Mouse (Mus musculus) urinary bladder, postnatal 36 days (tissue): ENCODE data around the gene Sh3glb1.

Source experiments
- DNase-seq, 2 experiments: peaks; one replicate each; pipeline ENCODE4 v3.0.0; 2022; ENCODE audit warnings: low spot score in 2 of 2, mixed read lengths in 1 of 2

The Sh3glb1 gene

DNA sequence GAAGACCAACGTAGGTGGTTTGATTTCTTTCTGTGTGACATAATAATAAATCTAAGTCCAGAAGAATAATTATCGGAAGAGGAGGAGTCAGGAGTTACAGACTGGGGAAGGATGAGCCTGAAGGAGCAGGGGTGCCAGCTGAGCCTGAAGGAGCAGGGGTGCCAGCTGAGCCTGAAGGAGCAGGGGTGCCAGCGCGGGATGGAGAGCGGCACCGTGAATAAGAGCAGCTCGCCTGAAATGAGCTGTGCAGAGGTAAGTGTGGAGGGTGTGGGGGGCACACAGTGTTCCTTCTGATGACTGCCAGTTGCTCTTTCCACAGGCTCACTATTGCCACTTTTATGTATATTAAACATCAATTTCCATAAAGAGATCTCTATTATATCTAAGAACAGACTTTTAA, 5.1 kb downstream of the Sh3glb1 start:
- DNase-seq = no peak

- peak in 1 of 2 experiments; percentile 27 for DNase-seq
Observed at GRCm38 (mm10) chr3:144714606-144715005, 5.5 kb downstream of the Sh3glb1 start.

DNA sequence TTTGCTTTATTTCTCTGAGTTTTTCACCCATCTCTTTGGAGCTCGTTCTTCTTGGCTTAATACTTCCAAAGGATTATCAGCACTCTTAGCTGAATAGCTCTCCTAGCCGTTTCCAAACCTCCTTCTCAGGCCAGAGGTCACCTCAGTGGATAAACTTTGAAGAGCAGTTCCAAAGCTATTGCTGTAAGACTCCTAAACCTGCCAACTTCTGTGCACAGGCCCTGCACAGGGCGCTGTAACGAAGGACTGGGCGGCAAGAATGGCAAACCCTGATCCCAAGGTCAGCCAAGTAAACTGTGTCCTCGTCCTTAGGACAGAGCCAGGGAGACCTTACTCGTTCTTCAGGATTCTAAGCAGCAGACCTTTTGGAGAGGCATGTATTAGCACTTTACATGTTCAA, 6.0 kb downstream of the Sh3glb1 start:
- DNase-seq = peak in 1 of 2 experiments; percentile 48

DNA sequence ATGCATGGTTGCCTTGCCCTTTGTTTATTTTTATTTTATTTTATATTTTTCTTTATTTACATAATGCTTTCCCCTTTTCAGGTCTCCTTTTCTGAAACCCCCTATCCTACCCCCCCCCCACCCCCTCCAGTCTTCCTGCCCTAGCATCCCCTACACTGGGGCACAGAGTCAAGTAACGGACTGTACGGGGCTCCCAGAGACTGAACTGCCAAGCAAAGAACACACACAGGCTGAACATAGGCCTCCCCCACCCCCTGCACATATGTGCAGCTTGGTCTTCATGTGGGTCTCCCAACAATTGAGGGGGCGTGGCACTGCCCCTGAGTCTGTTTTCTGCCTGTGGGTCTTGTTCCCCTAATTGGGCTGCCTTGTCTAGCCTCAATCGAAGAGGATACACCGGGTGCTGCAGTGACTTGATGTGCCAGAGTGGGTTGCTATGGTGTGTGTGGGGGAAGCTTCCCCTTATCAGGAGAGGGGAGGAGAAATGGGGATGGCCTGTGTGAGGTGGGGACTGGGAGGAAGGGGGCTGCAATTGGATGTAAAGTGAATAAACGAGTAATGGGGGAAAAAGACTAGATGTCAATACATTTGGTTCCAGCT, 8.4 kb downstream of the Sh3glb1 start:
- DNase-seq = no peak

DNA sequence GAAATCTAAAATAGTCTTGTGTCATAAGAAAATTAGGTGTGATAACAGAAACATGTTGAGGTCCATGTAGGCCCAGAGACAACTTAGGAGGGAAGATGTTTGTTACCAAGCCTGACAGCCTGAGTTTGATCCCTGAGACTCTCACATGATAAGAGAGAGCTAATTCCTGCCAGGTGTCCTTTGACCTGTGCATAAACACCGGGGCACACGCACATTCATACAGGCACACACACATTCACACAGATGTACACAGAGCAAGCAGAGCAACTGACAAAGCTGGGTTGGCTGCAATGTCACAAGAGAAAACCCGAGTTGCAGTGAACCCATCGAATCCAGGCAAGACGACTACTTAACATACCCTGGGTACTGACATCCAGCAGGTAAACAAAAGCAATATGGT, 11.5 kb downstream of the Sh3glb1 start:
- DNase-seq = no peak

DNA sequence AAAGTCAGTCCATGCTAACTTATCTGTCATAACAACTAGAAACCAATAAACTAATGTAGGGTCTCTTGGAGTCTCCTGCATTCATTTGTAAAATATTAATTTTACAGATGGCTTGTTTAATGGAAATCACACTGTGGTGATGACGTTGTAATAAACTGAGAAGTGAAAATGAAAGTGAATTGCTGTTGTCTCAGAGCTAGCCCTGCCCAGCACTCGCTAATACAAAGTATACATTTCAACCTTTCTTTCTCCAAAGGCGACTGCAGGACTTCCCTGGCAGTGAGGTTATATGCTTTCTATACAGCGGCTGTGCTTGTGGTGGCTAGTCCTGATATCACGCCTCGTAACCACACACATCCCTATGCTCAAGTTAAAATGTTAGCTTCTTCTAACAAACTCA, 16.2 kb downstream of the Sh3glb1 start:
- DNase-seq = no peak

- DNase-seq = no peak
Observed at GRCm38 (mm10) chr3:144698790-144699433, 21.2 kb downstream of the Sh3glb1 start.

- no peak for DNase-seq
Observed at GRCm38 (mm10) chr3:144697942-144698341, 22.2 kb downstream of the Sh3glb1 start.

- DNase-seq = no peak
Observed at GRCm38 (mm10) chr3:144697154-144697553, 23.0 kb downstream of the Sh3glb1 start.

GRCm38 (mm10) chr3:144694941-144695340, 25.2 kb downstream of the Sh3glb1 start:
- no peak for DNase-seq

DNA sequence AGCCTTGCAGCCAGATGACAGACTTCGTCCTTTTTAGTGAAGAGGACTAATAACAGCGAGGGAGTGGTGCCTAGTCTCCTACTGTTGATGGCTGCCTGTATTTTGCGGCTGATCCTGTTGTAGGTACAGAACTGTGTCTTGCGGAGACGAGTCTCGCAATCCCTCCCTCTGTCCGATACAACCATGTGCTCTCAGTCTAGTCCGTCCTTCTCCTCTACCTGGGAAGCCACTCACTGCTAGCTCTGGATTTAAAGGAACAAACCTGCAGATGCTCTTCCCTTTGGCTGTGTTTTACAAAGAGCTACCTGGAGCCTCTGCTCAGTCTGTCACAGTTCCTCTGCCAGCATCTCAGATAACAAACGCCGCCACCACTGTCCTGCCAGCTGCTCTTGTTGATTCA, 26.1 kb downstream of the Sh3glb1 start:
- DNase-seq = no peak

- no peak for DNase-seq
Observed at GRCm38 (mm10) chr3:144692052-144692451, 28.1 kb downstream of the Sh3glb1 start.

- DNase-seq = no peak
Observed at GRCm38 (mm10) chr3:144689236-144689635, 30.9 kb downstream of the Sh3glb1 start.

DNA sequence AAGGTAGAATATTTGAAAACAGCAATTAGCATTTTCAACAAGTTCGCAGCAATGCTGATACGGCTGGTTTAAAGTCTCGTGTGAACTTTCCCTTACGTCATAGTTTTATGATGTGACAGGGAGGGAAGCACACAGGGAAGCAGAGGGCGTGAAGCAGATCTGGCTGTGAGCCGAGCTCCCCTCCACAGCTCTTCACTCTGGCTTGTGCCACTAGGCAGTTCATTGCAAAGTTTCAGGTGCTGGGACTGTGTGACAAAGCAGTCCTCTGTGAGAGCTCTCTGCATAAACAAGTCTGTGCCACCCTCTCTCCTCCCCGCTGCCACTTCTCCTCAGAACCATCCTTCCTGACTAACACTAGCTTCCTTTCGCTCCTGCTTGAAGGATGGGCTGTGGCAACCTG, 31.9 kb downstream of the Sh3glb1 start:
- no peak for DNase-seq

DNA sequence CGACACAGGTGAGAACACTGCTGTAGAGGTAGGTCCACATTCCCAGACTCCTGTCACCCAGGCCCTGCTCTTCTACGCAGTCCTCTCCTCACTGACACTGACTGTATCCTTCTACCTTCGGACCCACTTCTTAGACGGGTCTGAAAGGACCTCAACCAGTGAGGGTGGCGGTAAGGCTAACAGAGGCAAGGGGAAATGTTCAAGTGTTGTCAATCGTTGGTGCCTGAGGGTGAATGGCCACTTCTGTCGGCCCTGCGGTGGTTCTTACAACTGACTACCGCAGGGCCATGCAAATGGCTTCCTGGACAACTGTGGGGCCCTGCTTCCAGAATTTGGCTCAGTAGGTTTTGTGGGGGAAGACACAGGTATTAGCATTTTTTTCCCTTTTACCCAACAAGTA, 32.5 kb downstream of the Sh3glb1 start:
- DNase-seq = no peak

GRCm38 (mm10) chr3:144686146-144686545, 34.0 kb downstream of the Sh3glb1 start:
- DNase-seq = no peak

- DNase-seq = no peak
Observed at GRCm38 (mm10) chr3:144683136-144683814, 36.9 kb downstream of the Sh3glb1 start.

DNA sequence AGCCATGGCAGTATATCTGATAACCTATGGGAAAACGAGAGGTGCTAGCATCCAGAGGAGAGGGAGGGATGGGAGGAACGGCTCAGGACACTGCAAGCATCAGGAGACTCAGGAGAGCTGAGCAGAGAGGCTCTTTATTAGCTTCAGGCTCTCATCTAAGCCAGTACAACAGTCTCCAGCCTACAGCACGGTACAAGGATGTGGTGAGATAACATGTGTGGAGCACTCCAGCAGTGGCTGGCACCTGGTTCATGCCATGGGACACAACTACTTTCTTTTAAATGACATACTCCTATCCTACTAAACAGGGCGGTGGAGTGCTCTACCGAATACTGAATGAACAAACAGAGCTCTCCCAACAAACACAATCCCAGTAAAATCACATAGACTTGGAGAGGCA, 38.6 kb downstream of the Sh3glb1 start:
- no peak for DNase-seq

- no peak for DNase-seq
Observed at GRCm38 (mm10) chr3:144679701-144680159, 40.4 kb downstream of the Sh3glb1 start.

- no peak for DNase-seq
Observed at GRCm38 (mm10) chr3:144679137-144679536, 41.0 kb downstream of the Sh3glb1 start.

GRCm38 (mm10) chr3:144677751-144678150, 42.4 kb downstream of the Sh3glb1 start:
- no peak for DNase-seq

DNA sequence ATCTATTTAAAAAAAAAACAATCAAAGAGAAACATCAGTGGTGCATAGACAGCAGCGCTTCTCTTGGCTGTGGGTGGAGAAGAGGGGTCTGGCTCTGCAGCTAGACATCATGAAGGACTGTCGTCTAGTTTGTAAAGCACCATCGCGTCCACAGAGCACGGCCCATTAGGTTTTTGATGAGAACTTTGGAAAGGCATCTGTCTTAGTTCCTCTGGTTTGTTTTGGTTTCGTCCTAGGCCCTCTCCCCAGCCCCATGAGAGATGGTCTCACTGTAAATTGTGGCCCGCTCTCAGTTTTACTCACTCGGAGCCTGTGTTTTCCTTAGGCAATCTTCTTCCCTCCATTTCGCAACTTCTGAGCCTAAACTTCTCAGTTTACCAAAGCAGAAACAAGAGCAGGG, 43.9 kb downstream of the Sh3glb1 start:
- no peak for DNase-seq

DNA sequence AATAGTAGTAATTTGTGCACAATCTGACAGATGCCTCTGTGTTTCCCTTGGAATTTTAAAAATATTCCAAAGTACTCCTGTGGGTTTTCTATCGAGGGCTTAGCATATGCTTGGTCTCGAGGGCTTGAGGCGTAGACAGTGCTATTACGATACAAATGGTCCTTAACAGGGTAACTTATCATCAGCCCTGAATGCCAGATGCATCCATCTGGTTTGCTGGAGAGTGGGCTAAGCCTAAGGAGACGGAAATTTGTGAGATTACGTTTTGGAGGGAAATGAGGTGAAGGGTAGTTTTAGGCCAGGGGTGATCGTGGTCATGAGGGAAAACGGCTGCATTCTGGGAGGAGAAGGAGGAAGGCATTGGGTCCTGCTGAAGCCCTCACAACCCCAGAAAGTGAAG, 48.1 kb downstream of the Sh3glb1 start:
- DNase-seq = no peak
